Comparison of ENCODE assay signal across 13 mouse cellular contexts in genomic region chr17:66224241-66224640, GRCm38 (mm10).
DNase-seq lines count a peak whose midpoint lies in the region; ATAC-seq and TF ChIP-seq lines count a peak whose summit lies in the region.
"Had no signal": no experiment of that assay in that cellular context is flagged by ENCODE, and none has a peak within 500 bp of the region (broad histone marks: within the 10 kb centered on the region; RNA-seq: fewer than 3 reads in every experiment).

No protein-coding gene starts in this region.

- 45% methylated on average over 7 of the region's 7 CpGs for WGBS in hindbrain, postnatal 0 days
- WGBS in hindbrain, embryonic 13.5 days = 57% methylated on average over 7 of the region's 7 CpGs
- WGBS in lung, embryonic 14.5 days = 49% methylated on average over 7 of the region's 7 CpGs

- H3K27me3 ChIP-seq in hindbrain, postnatal 0 days (ENCODE audit: insufficient read depth, low read length) = no peaks in the 10 kb centered on the region
- no peaks in the 10 kb centered on the region for H3K27me3 ChIP-seq in hindbrain, embryonic 13.5 days
- H3K27me3 ChIP-seq in lung, embryonic 14.5 days (ENCODE audit: insufficient read depth, low read length) = no peaks in the 10 kb centered on the region

- ATAC-seq in cerebellum, adult (ENCODE audit: insufficient number of reproducible peaks, low FRiP score, low TSS enrichment) = 0 out of 2 replicates have a peak, but pooled peaks have one; percentile 33
- ATAC-seq in hindbrain, postnatal 0 days = peak; percentile 34; the same call in 1 of the 2 replicates
- no peak for ATAC-seq in hindbrain, embryonic 13.5 days (ENCODE audit: low FRiP score)
- ATAC-seq in lung, embryonic 14.5 days (ENCODE audit: insufficient read depth) = peak; percentile 22; the same call in 1 of the 2 replicates
- ATAC-seq: intestine, embryonic 16.5 days had no signal

- H3K9ac ChIP-seq in hindbrain, postnatal 0 days (replicated peaks; ENCODE audit: low read length) = no peak overlapping the region
- H3K9ac ChIP-seq in hindbrain, embryonic 13.5 days = no peak overlapping the region
- no peak overlapping the region for H3K9ac ChIP-seq in lung, embryonic 14.5 days

- no peak for TF ChIP-seq CTCF in hindbrain, postnatal 0 days (IDR thresholded peaks at IDR 0.05; ENCODE audit: low read depth)
- no peak for TF ChIP-seq CTCF in lung, embryonic 14.5 days (IDR thresholded peaks at IDR 0.05; ENCODE audit: low read depth)

- no peak for DNase-seq in cerebellum, postnatal 4 days (ENCODE audit: low spot score in 2 of 2)
- DNase-seq in hindbrain, postnatal 0 days (ENCODE audit: low spot score) = peak; percentile 67
- peak; percentile 32 for DNase-seq in lung, embryonic 14.5 days
- no peak for DNase-seq in lung, postnatal 4 days
- peak; percentile 47 for DNase-seq in NIH3T3 (ENCODE audit: low read depth)
- no peak for DNase-seq in layer of hippocampus, postnatal 14 days (ENCODE audit: low spot score in 2 of 2)
- DNase-seq: heart, postnatal 36 days; liver; right cerebral cortex, postnatal 14 days had no signal

- H3K4me2 ChIP-seq in hindbrain, postnatal 0 days (ENCODE audit: low read depth, low read length) = no peak overlapping the region
- H3K4me2 ChIP-seq in hindbrain, embryonic 13.5 days = no peak overlapping the region
- no peak overlapping the region for H3K4me2 ChIP-seq in lung, embryonic 14.5 days

- no peaks in the 10 kb centered on the region for H3K9me3 ChIP-seq in hindbrain, postnatal 0 days (ENCODE audit: low read length)
- H3K9me3 ChIP-seq in hindbrain, embryonic 13.5 days = no peaks in the 10 kb centered on the region
- no peaks in the 10 kb centered on the region for H3K9me3 ChIP-seq in lung, embryonic 14.5 days (ENCODE audit: low read depth, low read length)

- no peaks in the 10 kb centered on the region for H3K36me3 ChIP-seq in hindbrain, postnatal 0 days (ENCODE audit: insufficient read depth, low read length)
- H3K36me3 ChIP-seq in hindbrain, embryonic 13.5 days = no peaks in the 10 kb centered on the region
- H3K36me3 ChIP-seq in lung, embryonic 14.5 days (ENCODE audit: insufficient read depth) = no peaks in the 10 kb centered on the region

- no peak overlapping the region for H3K4me3 ChIP-seq in hindbrain, postnatal 0 days (ENCODE audit: low read length)
- H3K4me3 ChIP-seq in hindbrain, embryonic 13.5 days = no peak overlapping the region
- H3K4me3 ChIP-seq in lung, embryonic 14.5 days (ENCODE audit: low read depth, low read length) = no peak overlapping the region
- H3K4me3 ChIP-seq: erythroblast, embryonic 14.5 days had no signal

- H3K27ac ChIP-seq in hindbrain, postnatal 0 days = no peak overlapping the region
- H3K27ac ChIP-seq in hindbrain, embryonic 13.5 days = no peak overlapping the region
- H3K27ac ChIP-seq in lung, embryonic 14.5 days (ENCODE audit: low read depth) = no peak overlapping the region

- H3K4me1 ChIP-seq in hindbrain, postnatal 0 days (ENCODE audit: insufficient read depth, low read length) = no peaks in the 10 kb centered on the region
- peaks cover 6% of the 10 kb centered on the region; the same call in 1 of the 2 replicates for H3K4me1 ChIP-seq in hindbrain, embryonic 13.5 days (replicated peaks)
- no peaks in the 10 kb centered on the region for H3K4me1 ChIP-seq in lung, embryonic 14.5 days (ENCODE audit: insufficient read depth)

Comparison
In these comparisons a context has a peak if more than half of its experiments do, and no peak if none do; other contexts are left out.
1. DNase-seq: peak in hindbrain, postnatal 0 days (single experiment), lung, embryonic 14.5 days (single experiment) and NIH3T3 (single experiment); none in cerebellum, postnatal 4 days (0 of 2), lung, postnatal 4 days (0 of 2) and layer of hippocampus, postnatal 14 days (0 of 2).